Comparison of ENCODE assay signal across 14 mouse cellular contexts in genomic region chr14:32598437-32599219, GRCm38 (mm10). TPM values are rescaled to one million over a fixed set of nuclear protein-coding genes. Genes with fewer than 3 reads are reported as not detected.
A peak's percentile ranks its signal among the peaks of the same experiment; 100 is the strongest.
DNase-seq lines count a peak whose midpoint lies in the region; ATAC-seq lines count a peak whose summit lies in the region.
"Had no signal": no experiment of that assay in that cellular context is flagged by ENCODE, and none has a peak within 500 bp of the region (broad histone marks: within the 10 kb centered on the region; RNA-seq: fewer than 3 reads in every experiment).

No protein-coding gene starts in this region.

- no peak overlapping the region for H3K27ac ChIP-seq in heart, embryonic 15.5 days
- H3K27ac ChIP-seq in embryonic facial prominence, embryonic 14.5 days (replicated peaks; ENCODE audit: low read depth, low read length) = no peak overlapping the region
- no peak overlapping the region for H3K27ac ChIP-seq in hindbrain, embryonic 16.5 days (ENCODE audit: low read depth, low read length)
- H3K27ac ChIP-seq in neural tube, embryonic 11.5 days (ENCODE audit: low read depth, low read length) = no peak overlapping the region
- H3K27ac ChIP-seq in liver, embryonic 11.5 days (ENCODE audit: low read depth, low read length) = no peak overlapping the region

- H3K9me3 ChIP-seq in heart, embryonic 15.5 days (replicated peaks) = no peaks in the 10 kb centered on the region
- no peaks in the 10 kb centered on the region for H3K9me3 ChIP-seq in embryonic facial prominence, embryonic 14.5 days (ENCODE audit: control insufficient read depth, low read length)
- H3K9me3 ChIP-seq in hindbrain, embryonic 16.5 days (ENCODE audit: control insufficient read depth, low read length) = no peaks in the 10 kb centered on the region
- no peaks in the 10 kb centered on the region for H3K9me3 ChIP-seq in neural tube, embryonic 11.5 days (ENCODE audit: control insufficient read depth, low read length)
- H3K9me3 ChIP-seq in liver, embryonic 11.5 days (ENCODE audit: control insufficient read depth, low read length) = no peaks in the 10 kb centered on the region

- 10% methylated on average over 23 of the region's 23 CpGs for WGBS in heart, embryonic 15.5 days
- WGBS in embryonic facial prominence, embryonic 14.5 days = 6% methylated on average over 23 of the region's 23 CpGs
- WGBS in hindbrain, embryonic 16.5 days = 6% methylated on average over 23 of the region's 23 CpGs
- 4% methylated on average over 23 of the region's 23 CpGs for WGBS in neural tube, embryonic 11.5 days
- WGBS in liver, embryonic 11.5 days = 12% methylated on average over 23 of the region's 23 CpGs

- H3K36me3 ChIP-seq in heart, embryonic 15.5 days = no peaks in the 10 kb centered on the region
- no peaks in the 10 kb centered on the region for H3K36me3 ChIP-seq in embryonic facial prominence, embryonic 14.5 days (ENCODE audit: control insufficient read depth, insufficient read depth, low read length)
- no peaks in the 10 kb centered on the region for H3K36me3 ChIP-seq in hindbrain, embryonic 16.5 days (ENCODE audit: control insufficient read depth, insufficient read depth, low read length)
- H3K36me3 ChIP-seq in neural tube, embryonic 11.5 days (ENCODE audit: control insufficient read depth, insufficient read depth, low read length) = no peaks in the 10 kb centered on the region
- no peaks in the 10 kb centered on the region for H3K36me3 ChIP-seq in liver, embryonic 11.5 days (ENCODE audit: control insufficient read depth, insufficient read depth, low read length)

- peaks cover 100% of the 10 kb centered on the region for H3K27me3 ChIP-seq in heart, embryonic 15.5 days
- H3K27me3 ChIP-seq in embryonic facial prominence, embryonic 14.5 days (replicated peaks; ENCODE audit: control insufficient read depth, insufficient read depth, low read length) = peaks cover 94% of the 10 kb centered on the region
- peaks cover 43% of the 10 kb centered on the region for H3K27me3 ChIP-seq in hindbrain, embryonic 16.5 days (replicated peaks; ENCODE audit: control insufficient read depth, insufficient read depth, low read length)
- peaks cover 70% of the 10 kb centered on the region for H3K27me3 ChIP-seq in neural tube, embryonic 11.5 days (ENCODE audit: control insufficient read depth, insufficient read depth, low read length)
- peaks cover 85% of the 10 kb centered on the region for H3K27me3 ChIP-seq in liver, embryonic 11.5 days (replicated peaks; ENCODE audit: control insufficient read depth, insufficient read depth, low read length)

- peak overlapping the region; percentile 36 for H3K4me3 ChIP-seq in heart, embryonic 15.5 days
- peak overlapping the region; percentile 31; the same call in 1 of the 2 replicates for H3K4me3 ChIP-seq in embryonic facial prominence, embryonic 14.5 days (ENCODE audit: low read depth, low read length)
- H3K4me3 ChIP-seq in hindbrain, embryonic 16.5 days (ENCODE audit: low read length) = peak overlapping the region; percentile 41; the same call in 1 of the 2 replicates
- H3K4me3 ChIP-seq in neural tube, embryonic 11.5 days (ENCODE audit: low read depth, low read length) = peak overlapping the region; percentile 31; the same call in 1 of the 2 replicates
- no peak overlapping the region for H3K4me3 ChIP-seq in liver, embryonic 11.5 days (ENCODE audit: low read depth, low read length)

- H3K4me1 ChIP-seq in heart, embryonic 15.5 days (replicated peaks) = peaks cover 28% of the 10 kb centered on the region
- peaks cover 14% of the 10 kb centered on the region; the same call in 1 of the 2 replicates for H3K4me1 ChIP-seq in embryonic facial prominence, embryonic 14.5 days (ENCODE audit: control insufficient read depth, insufficient read depth, low read length)
- peaks cover 27% of the 10 kb centered on the region for H3K4me1 ChIP-seq in hindbrain, embryonic 16.5 days (ENCODE audit: control insufficient read depth, insufficient read depth, low read depth, low read length)
- H3K4me1 ChIP-seq in neural tube, embryonic 11.5 days (ENCODE audit: control insufficient read depth, insufficient read depth, low read length) = peaks cover 18% of the 10 kb centered on the region
- H3K4me1 ChIP-seq in liver, embryonic 11.5 days (replicated peaks; ENCODE audit: control insufficient read depth, insufficient read depth, low read length) = no peaks in the 10 kb centered on the region; the same call in 1 of the 2 replicates

- intact Hi-C loops in heart, postnatal 10 days (cut with DNase I) = no loop called here
- intact Hi-C loops in left cerebral cortex, postnatal 10 days (cut with DNase I) = no loop called here

- H3K4me2 ChIP-seq in heart, embryonic 15.5 days = peak overlapping the region; percentile 55; the same call in 1 of the 2 replicates
- peak overlapping the region; percentile 52 for H3K4me2 ChIP-seq in embryonic facial prominence, embryonic 14.5 days (ENCODE audit: low read depth, low read length)
- H3K4me2 ChIP-seq in hindbrain, embryonic 16.5 days (ENCODE audit: low read length) = peak overlapping the region; percentile 72
- peak overlapping the region; percentile 63 for H3K4me2 ChIP-seq in neural tube, embryonic 11.5 days (ENCODE audit: low read depth)
- H3K4me2 ChIP-seq in liver, embryonic 11.5 days = no peak overlapping the region

- no peak overlapping the region for H3K9ac ChIP-seq in heart, embryonic 15.5 days
- no peak overlapping the region for H3K9ac ChIP-seq in embryonic facial prominence, embryonic 14.5 days (ENCODE audit: low read depth, low read length)
- H3K9ac ChIP-seq in hindbrain, embryonic 16.5 days (ENCODE audit: low read depth, low read length) = no peak overlapping the region
- H3K9ac ChIP-seq in neural tube, embryonic 11.5 days (ENCODE audit: low read length) = no peak overlapping the region
- H3K9ac ChIP-seq in liver, embryonic 11.5 days (ENCODE audit: low read depth, low read length) = no peak overlapping the region

- no peak for ATAC-seq in heart, embryonic 15.5 days (replicated peaks; ENCODE audit: insufficient number of reproducible peaks, insufficient read depth, low FRiP score, low read depth)
- ATAC-seq in embryonic facial prominence, embryonic 14.5 days (ENCODE audit: low read depth) = no peak
- ATAC-seq in hindbrain, embryonic 16.5 days = peak; percentile 38; the same call in 1 of the 2 replicates
- no peak for ATAC-seq in neural tube, embryonic 11.5 days (ENCODE audit: insufficient read depth, low FRiP score, low TSS enrichment)
- ATAC-seq in liver, embryonic 11.5 days (replicated peaks; ENCODE audit: low FRiP score) = no peak

- DNase-seq in heart, postnatal 10 days = no peak
- no peak for DNase-seq in embryonic facial prominence, embryonic 14.5 days (ENCODE audit: low spot score)
- DNase-seq in neural tube, embryonic 11.5 days (ENCODE audit: low spot score) = no peak
- DNase-seq in gastrocnemius, adult 8-10 months (ENCODE audit: low spot score in 2 of 2) = no peak
- no peak for DNase-seq in liver, embryonic 11.5 days (ENCODE audit: low spot score)
- DNase-seq in left cerebral cortex, postnatal 10 days (ENCODE audit: extremely low spot score in 1 of 2, low spot score in 2 of 2) = no peak
- DNase-seq: layer of hippocampus, postnatal 36 days; thymus, postnatal 36 days had no signal

RNA-seq across cellular contexts. Expression of gene Prrxl1, which starts 0.6 kb away (rescaled TPM):
- polyA plus RNA-seq in heart, embryonic 15.5 days (2015; fragmentation: Nextera tagmentation; extraction: Ambion mirVana) = 0.24 and 0.43 TPM in 2 replicates
- not detected for total RNA-seq in heart, postnatal 10 days (2021)
- polyA plus RNA-seq in embryonic facial prominence, embryonic 14.5 days (2014; fragmentation: Nextera tagmentation; extraction: Ambion mirVana) = 5.8 and 6.7 TPM in 2 replicates
- 50.8 and 53.8 TPM in 2 replicates for polyA plus RNA-seq in hindbrain, embryonic 16.5 days (2015; fragmentation: Nextera tagmentation; extraction: Ambion mirVana)
- polyA plus RNA-seq in neural tube, embryonic 11.5 days (2014; fragmentation: Nextera tagmentation; extraction: Ambion mirVana) = 11.1 and 14.0 TPM in 2 replicates
- total RNA-seq in gastrocnemius, adult 8-10 months (2022) = not detected
- not detected in 2 replicates for polyA plus RNA-seq in liver, embryonic 11.5 days (2014; fragmentation: Nextera tagmentation; extraction: Ambion mirVana)
- not detected for total RNA-seq in left cerebral cortex, postnatal 10 days (2021)
- total RNA-seq: gastrocnemius, postnatal 4 days; layer of hippocampus, postnatal 36 days had no signal
- polyA plus RNA-seq: C2C12; kidney, adult 2 months; liver, embryonic 16.5 days had no signal
